Mouse (Mus musculus) frontal cortex, postnatal 10 days (tissue): ENCODE data around the gene Mbnl1.

Experiments
- DNase-seq, 2 experiments: peaks; one replicate each; pipeline ENCODE4 v3.0.0; 2022; ENCODE audit warnings: low spot score in 2 of 2, mixed read lengths in 1 of 2

Mbnl1 gene

GRCm38 (mm10) chr3:60613121-60613520 lies 140.5 kb downstream of the Mbnl1 start:
- DNase-seq, result no peak

- DNase-seq, result no peak
Measured at GRCm38 (mm10) chr3:60614516-60614915, 141.9 kb downstream of the Mbnl1 start.

GRCm38 (mm10) chr3:60615057-60615606 lies 142.5 kb downstream of the Mbnl1 start:
- no peak for DNase-seq

- DNase-seq, result no peak
Measured at GRCm38 (mm10) chr3:60615615-60616014, 143.0 kb downstream of the Mbnl1 start.

GRCm38 (mm10) chr3:60616147-60616546 lies 143.5 kb downstream of the Mbnl1 start:
- DNase-seq, result no peak

GRCm38 (mm10) chr3:60617643-60618042 lies 145.0 kb downstream of the Mbnl1 start:
- DNase-seq, result no peak

- no peak for DNase-seq
Measured at GRCm38 (mm10) chr3:60620236-60620635, 147.6 kb downstream of the Mbnl1 start.

- no peak for DNase-seq
Measured at GRCm38 (mm10) chr3:60631183-60631582, 158.6 kb downstream of the Mbnl1 start.

- DNase-seq, result no peak
Measured at GRCm38 (mm10) chr3:60631754-60632153, 159.1 kb downstream of the Mbnl1 start.

- DNase-seq, result no peak
Measured at GRCm38 (mm10) chr3:60632796-60633466, 160.3 kb downstream of the Mbnl1 start.

- no peak for DNase-seq
Measured at GRCm38 (mm10) chr3:60638530-60638929, 165.9 kb downstream of the Mbnl1 start.

GRCm38 (mm10) chr3:60639135-60639534 lies 166.5 kb downstream of the Mbnl1 start:
- no peak for DNase-seq

GRCm38 (mm10) chr3:60642227-60642626 lies 169.6 kb downstream of the Mbnl1 start:
- DNase-seq, result no peak

GRCm38 (mm10) chr3:60645531-60645930 lies 172.9 kb downstream of the Mbnl1 start:
- DNase-seq, result no peak

- no peak for DNase-seq
Measured at GRCm38 (mm10) chr3:60648293-60648692, 175.7 kb downstream of the Mbnl1 start.

- DNase-seq, result no peak
Measured at GRCm38 (mm10) chr3:60660762-60661161, 188.1 kb downstream of the Mbnl1 start.
